Mouse (Mus musculus): ENCODE data around the gene Gm6482. TPM values are rescaled to one million over a fixed set of nuclear protein-coding genes. Genes with fewer than 3 reads are reported as not detected.
"Not testable (repeated sequence)": the region's sequence is repeated elsewhere in the genome, so short reads cannot be mapped to it uniquely, and the experiment has no call there.

The Gm6482 gene
- not detected in 2 replicates for polyA plus RNA-seq (2016; fragmentation: Nextera tagmentation; extraction: Ambion mirVana)

DNA sequence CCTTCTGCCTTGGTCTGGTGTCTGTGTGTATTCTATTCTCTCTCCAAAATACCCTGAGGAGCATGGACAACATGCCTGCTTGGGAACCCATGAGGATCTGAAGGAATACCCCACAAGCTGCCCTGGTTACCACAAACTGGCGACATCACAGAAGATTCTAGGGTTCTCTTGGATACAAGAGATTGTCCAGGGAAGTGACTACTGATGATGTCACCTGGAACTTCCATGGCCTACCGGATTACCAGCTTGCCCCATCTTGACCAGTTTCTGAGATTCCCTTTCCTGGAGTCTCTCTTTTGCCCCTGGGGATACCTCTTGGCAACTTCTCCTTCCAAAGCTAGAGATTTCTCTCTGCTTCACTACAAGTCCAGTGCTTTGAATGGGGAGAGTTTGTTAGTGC, at the start of gene Gm6482:
Gm6482 (minus strand) TSS at position 101 of the 400 bp plus-strand sequence.
- not testable (repeated sequence) for H3K27me3 ChIP-seq (replicated peaks); H3K4me2 ChIP-seq; H3K27ac ChIP-seq; H3K9me3 ChIP-seq (replicated peaks); H3K4me3 ChIP-seq; H3K36me3 ChIP-seq; H3K9ac ChIP-seq; ATAC-seq; H3K4me1 ChIP-seq
- WGBS (ENCODE audit: insufficient replicate concordance): 40% methylated on average over 1 of the region's 2 CpGs

DNA sequence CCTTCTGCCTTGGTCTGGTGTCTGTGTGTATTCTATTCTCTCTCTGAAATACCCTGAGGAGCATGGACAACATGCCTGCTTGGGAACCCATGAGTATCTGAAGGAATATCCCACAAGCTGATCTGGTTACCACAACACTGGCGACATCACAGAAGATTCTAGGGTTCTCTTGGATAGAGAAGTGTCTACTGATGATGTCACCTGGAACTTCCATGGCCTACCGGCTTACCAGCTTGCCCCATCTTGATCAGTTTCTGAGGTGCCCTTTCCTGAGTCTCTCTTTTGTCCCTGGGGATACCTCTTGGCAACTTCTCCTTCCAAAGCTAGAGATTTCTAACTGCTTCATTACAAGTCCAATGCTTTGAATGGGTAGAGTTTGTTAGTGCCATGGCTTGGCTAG, 45.3 kb upstream of the Gm6482 start, which contains the start of gene Gm7954:
Gm7954 (minus strand) TSS at position 101 of the 400 bp plus-strand sequence.
- H3K9ac ChIP-seq; H3K27me3 ChIP-seq (replicated peaks); H3K36me3 ChIP-seq; ATAC-seq; H3K9me3 ChIP-seq (replicated peaks); H3K4me3 ChIP-seq; H3K27ac ChIP-seq; H3K4me1 ChIP-seq; H3K4me2 ChIP-seq: not testable (repeated sequence)
- no CpG with 5 or more reads among the region's 2 CpGs for WGBS (ENCODE audit: insufficient replicate concordance)

DNA sequence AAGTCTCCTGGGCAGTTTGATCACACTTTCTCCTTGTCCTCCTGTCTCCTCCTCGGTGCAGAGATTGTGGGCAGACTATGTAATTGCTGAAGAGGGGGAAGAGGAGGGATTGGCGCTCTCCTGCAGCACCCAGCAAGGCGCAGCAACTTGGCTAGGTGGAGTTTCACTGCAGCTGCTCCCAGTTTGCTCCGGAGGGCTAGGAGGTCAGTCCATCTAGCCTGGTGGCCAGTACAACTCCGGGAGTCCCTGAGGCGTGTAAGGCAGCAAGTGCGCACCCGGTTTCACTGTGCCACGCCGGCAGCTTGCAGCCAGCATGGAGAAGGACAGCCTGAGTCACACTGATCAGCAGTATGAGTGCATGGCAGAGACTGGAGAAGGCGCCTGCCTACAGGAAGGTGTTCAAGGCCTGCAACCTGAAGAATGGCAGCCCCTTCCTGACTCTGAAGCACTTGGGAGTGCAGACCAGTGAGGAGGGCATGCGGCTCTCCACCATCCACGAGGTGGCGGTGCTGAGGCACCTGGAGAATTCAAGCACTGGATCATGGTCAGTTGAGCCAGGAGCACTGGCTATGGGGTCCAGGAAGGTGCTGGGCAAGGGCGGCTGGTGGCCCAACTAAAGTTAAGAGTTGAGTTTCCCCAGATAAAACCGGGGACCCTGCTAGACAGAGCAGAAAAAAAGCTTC, 17.5 kb upstream of the Gm6482 start:
- H3K9me3 ChIP-seq (replicated peaks); ATAC-seq; H3K4me1 ChIP-seq; H3K27ac ChIP-seq; H3K9ac ChIP-seq; H3K4me3 ChIP-seq; H3K27me3 ChIP-seq (replicated peaks); H3K36me3 ChIP-seq: not testable (repeated sequence)
- H3K4me2 ChIP-seq: peak overlapping the region; percentile 24; the same call in 1 of the 2 replicates
- WGBS (ENCODE audit: insufficient replicate concordance): 15% methylated on average over 12 of the region's 16 CpGs

DNA sequence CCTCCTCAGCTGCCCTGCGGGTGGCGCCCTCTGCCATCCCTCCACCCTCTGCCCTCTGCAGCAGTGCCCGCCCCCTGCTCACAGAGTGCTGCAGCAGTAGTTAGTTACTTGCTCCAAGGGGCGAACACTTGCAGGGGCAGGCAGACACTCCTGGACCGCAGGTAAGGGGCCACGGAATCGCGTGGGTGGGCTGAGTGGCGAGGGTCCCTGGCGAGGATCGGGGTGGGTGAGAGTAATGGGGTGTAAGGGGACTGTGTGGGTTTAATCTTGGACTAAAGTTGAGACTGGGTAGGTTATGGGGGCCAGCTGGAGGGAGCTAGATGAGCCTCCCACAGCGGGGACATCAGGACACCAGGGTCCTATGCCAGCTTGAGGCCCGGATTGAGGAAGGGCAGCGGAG, 16.6 kb upstream of the Gm6482 start:
- not testable (repeated sequence) for H3K9ac ChIP-seq; ATAC-seq; H3K27me3 ChIP-seq (replicated peaks); H3K36me3 ChIP-seq; H3K4me2 ChIP-seq; H3K4me1 ChIP-seq; H3K9me3 ChIP-seq (replicated peaks); H3K4me3 ChIP-seq; H3K27ac ChIP-seq
- 15% methylated on average over 14 of the region's 14 CpGs for WGBS (ENCODE audit: insufficient replicate concordance)

DNA sequence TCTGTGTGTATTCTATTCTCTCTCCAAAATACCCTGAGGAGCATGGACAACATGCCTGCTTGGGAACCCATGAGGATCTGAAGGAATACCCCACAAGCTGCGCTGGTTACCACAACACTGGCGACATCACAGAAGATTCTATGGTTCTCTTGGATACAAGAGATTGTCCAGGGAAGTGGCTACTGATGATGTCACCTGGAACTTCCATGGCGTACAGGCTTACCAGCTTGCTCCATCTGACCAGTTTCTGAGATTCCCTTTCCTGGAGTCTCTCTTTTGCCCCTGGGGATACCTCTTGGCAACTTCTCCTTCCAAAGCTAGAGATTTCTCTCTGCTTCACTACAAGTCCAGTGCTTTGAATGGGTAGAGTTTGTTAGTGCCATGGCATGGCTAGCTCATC, 21.8 kb downstream of the Gm6482 start, which contains the start of gene Gm7945:
Gm7945 (minus strand) TSS at position 101 of the 400 bp plus-strand sequence.
- H3K9me3 ChIP-seq (replicated peaks); H3K4me1 ChIP-seq; H3K27ac ChIP-seq; ATAC-seq; H3K4me3 ChIP-seq; H3K9ac ChIP-seq; H3K27me3 ChIP-seq (replicated peaks); H3K4me2 ChIP-seq; H3K36me3 ChIP-seq: not testable (repeated sequence)
- WGBS (ENCODE audit: insufficient replicate concordance): no CpG with 5 or more reads among the region's 3 CpGs

Other genes starting within 250 kb of the Gm6482 start
- 0.17 TPM in 1 of 2 replicates, not detected in the other for gene Sftpd, start 223.1 kb downstream of the Gm6482 start, polyA plus RNA-seq (2016; fragmentation: Nextera tagmentation; extraction: Ambion mirVana)
- not detected in 2 replicates for gene Gm2832, start 129.5 kb downstream of the Gm6482 start, polyA plus RNA-seq (2016; fragmentation: Nextera tagmentation; extraction: Ambion mirVana)
- gene Gm5798, start 59.7 kb downstream of the Gm6482 start, polyA plus RNA-seq (2016; fragmentation: Nextera tagmentation; extraction: Ambion mirVana): not detected in 2 replicates
- not detected in 2 replicates for gene Gm7945, start 21.9 kb downstream of the Gm6482 start, polyA plus RNA-seq (2016; fragmentation: Nextera tagmentation; extraction: Ambion mirVana)
- not detected in 2 replicates for gene Gm7954, start 45.2 kb upstream of the Gm6482 start, polyA plus RNA-seq (2016; fragmentation: Nextera tagmentation; extraction: Ambion mirVana)
- not detected in 2 replicates for gene Gm3486, start 81.2 kb upstream of the Gm6482 start, polyA plus RNA-seq (2016; fragmentation: Nextera tagmentation; extraction: Ambion mirVana)
- gene Gm7970, start 147.3 kb upstream of the Gm6482 start, polyA plus RNA-seq (2016; fragmentation: Nextera tagmentation; extraction: Ambion mirVana): not detected in 2 replicates
- gene 1700049E17Rik2, start 164.9 kb upstream of the Gm6482 start, polyA plus RNA-seq (2016; fragmentation: Nextera tagmentation; extraction: Ambion mirVana): not detected in 2 replicates
- not detected in 2 replicates for gene Gm3072, start 216.3 kb upstream of the Gm6482 start, polyA plus RNA-seq (2016; fragmentation: Nextera tagmentation; extraction: Ambion mirVana)
- gene Gm3676, start 238.2 kb upstream of the Gm6482 start, polyA plus RNA-seq (2016; fragmentation: Nextera tagmentation; extraction: Ambion mirVana): not detected in 2 replicates

Measured in liver, embryonic 12.5 days (tissue).